Mouse (Mus musculus): ENCODE measurements around the gene Rpl36a. TPM values are rescaled to one million over a fixed set of nuclear protein-coding genes. Genes with fewer than 3 reads are reported as not detected.

Rpl36a gene
- polyA plus RNA-seq (2015; fragmentation: Illumina TruSeq; extraction: RNeasy Lipid Tissue Mini Kit (QIAGEN cat#74804); ENCODE audit: low read depth, low replicate concordance): 648 TPM

DNA sequence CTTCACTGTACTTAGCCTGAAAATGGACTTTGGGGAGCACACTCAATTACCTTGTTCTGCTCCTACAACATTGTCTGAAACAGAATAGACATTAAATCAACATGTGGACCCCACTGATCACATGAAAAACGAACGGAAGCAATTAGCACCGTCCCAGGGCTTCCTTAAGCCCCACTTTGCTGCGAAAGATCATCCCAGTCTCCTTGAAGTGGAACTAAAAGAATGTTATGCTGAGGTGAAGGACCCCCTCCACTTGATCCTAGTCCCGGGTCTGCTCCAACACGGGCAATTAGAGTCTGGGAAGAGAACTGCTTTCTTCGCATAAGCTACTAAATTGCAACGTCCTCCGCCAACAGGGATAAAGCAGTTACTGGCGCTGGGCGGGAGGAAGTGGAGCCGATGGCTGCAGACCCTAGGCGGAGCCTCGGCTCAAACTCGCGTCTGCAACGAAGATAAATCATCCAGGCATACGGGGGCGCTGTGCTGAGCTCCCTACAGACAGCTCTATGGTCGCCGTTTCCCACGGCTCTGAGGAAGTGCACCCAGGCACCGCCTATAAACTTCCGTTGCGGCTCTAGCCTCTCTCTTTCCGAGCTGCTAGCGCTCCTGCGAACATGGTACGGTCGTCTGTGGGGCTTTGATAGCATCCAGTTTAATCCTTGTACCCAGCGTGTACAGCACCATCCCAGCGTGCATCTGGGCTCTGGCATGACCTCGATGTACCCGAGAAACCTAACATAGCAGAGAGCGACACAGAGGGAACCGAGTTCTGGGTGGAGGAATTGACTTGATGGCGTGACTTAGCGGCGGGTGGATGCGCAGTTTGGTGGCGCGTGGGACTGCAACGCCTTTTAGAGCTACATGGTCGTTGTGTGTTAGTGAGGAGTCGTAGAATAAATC, at the start of gene Rpl36a:
TSS of gene Rpl36a (plus strand) at position 552 of the 900 bp plus-strand sequence.

DNA sequence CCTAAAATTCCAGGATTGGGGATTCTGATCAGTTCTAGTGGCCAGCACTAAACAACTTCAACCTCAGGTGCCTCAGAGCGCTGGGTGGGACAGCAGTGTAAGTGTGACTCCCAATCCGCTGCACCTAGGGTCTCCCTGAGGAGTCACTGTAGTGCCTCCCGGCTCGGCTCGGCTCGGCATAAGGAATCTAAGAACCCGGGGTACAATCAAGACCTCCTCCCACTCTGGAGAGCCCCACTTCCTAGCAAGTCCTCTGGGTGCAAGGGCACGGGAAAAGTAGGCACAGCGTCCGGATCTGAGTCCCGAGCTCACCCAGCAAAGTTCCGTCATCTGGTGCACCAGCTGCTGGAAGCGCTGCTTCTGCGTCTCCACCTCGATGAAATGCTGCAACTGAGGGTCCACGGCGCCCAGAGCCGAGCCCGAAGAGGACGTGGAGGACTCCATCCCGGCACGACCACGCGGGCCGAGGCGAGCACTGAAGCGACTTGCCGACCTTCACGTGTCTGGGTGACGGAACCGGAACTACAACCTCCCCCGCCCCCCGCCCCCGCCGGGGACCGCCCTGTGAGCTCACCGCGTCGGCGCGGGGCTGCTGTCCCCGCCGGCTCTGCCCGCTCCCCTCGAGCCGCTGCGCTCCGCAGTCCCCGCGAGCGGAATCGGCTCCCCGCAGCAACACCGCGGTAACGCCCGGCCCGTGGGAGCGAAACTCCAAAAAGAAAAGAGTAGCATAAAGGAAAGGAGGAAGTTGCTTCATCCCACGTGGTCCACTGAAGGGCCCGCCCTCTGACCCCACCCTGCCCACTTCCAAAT, 44.1 kb upstream of the Rpl36a start, which contains the start of gene Timm8a1:
TSS of gene Timm8a1 (minus strand) at position 721 of the 810 bp plus-strand sequence.

DNA sequence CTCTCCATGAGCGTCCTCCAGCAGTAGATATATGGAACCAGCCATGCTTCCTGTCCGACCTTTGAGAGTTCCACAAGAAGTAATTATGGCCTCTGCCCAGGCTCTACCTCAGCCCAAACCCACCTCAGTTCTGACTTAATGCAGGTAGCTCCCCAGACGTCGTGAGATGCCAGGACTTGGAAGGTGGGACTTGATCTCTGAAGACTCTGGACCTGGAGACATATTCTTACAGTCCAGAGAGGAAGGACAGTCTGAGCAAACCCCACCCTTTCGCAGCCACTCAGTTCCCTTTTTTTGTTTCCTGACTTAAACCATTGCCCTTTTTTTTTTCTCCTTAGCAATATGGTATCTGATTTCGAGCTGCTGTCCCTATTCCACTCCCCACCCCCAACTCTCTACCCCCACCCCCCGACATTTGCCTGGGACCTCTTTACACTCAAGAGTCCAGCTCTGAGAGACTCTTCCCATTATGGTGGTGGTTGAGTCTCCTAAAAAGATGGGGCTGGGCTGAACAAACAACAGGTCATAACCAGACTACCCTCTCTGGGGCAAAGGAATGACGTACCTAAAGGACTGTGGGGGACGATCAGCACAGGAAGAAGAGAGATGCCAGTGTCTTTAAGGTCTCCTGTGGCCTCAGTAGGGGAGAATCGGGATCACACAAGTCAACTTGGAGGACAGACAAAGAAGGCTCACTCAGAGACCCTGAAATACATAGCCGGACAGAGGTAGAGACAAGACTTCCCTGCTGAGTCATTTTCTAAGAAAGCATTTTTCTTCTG, 2.4 kb upstream of the Rpl36a start, which contains the start of gene Btk:
TSS of gene Btk (minus strand) at position 683 of the 782 bp plus-strand sequence.

DNA sequence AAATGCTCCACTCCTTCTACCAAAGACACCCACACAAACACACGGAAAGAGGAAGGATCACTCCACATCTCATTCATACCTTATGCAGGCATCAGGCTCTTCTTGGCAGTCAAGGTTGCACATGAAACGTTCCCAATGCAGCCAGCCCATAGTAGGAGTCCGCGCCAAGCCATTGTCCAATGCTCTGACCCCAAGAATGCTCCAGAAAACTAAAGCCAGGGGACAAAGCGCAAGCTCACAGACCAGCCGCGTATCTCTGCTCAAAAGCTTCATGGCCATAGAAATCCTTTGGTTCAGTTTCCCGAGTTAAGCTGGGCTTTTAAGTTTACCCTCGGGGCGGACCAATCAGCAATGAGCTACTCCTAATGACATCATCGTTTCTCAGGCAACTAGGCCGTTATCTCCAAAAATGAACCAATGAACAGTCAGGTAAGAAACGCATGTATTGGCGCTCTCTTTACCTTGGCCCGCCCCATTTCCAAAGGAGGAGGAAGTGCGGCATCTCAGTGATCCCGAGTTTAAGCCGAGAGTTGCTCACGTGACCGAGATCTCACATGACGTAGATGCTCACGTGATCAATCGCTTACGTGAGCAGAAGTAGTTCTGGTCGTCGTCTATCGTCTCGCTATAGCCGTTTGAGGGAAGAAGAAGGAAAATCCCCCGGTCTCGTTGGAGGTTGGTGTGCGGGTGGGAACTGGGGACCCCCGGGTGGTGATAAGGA, 15.4 kb downstream of the Rpl36a start, which contains the start of the genes Gla and Hnrnph2:
TSS of gene Gla (minus strand) at position 467 of the 721 bp plus-strand sequence.
TSS of gene Hnrnph2 (plus strand) at position 521 of the 721 bp plus-strand sequence.

Other genes with a start within 250 kb of the Rpl36a start
- gene Drp2, start 181.1 kb upstream of the Rpl36a start, polyA plus RNA-seq (2015; fragmentation: Illumina TruSeq; extraction: RNeasy Lipid Tissue Mini Kit (QIAGEN cat#74804); ENCODE audit: low read depth, low replicate concordance): 31.7 TPM
- gene Taf7l, start 109.2 kb upstream of the Rpl36a start, polyA plus RNA-seq (2015; fragmentation: Illumina TruSeq; extraction: RNeasy Lipid Tissue Mini Kit (QIAGEN cat#74804); ENCODE audit: low read depth, low replicate concordance): not detected
- 29.6 TPM for gene Timm8a1, start 43.8 kb upstream of the Rpl36a start, polyA plus RNA-seq (2015; fragmentation: Illumina TruSeq; extraction: RNeasy Lipid Tissue Mini Kit (QIAGEN cat#74804); ENCODE audit: low read depth, low replicate concordance)
- 0.97 TPM for gene Btk, start 2.1 kb upstream of the Rpl36a start, polyA plus RNA-seq (2015; fragmentation: Illumina TruSeq; extraction: RNeasy Lipid Tissue Mini Kit (QIAGEN cat#74804); ENCODE audit: low read depth, low replicate concordance)
- 14.0 TPM for gene Gla, start 15.5 kb downstream of the Rpl36a start, polyA plus RNA-seq (2015; fragmentation: Illumina TruSeq; extraction: RNeasy Lipid Tissue Mini Kit (QIAGEN cat#74804); ENCODE audit: low read depth, low replicate concordance)
- gene Hnrnph2, start 15.5 kb downstream of the Rpl36a start, polyA plus RNA-seq (2015; fragmentation: Illumina TruSeq; extraction: RNeasy Lipid Tissue Mini Kit (QIAGEN cat#74804); ENCODE audit: low read depth, low replicate concordance): 132 TPM
- gene Armcx4, start 100.9 kb downstream of the Rpl36a start, polyA plus RNA-seq (2015; fragmentation: Illumina TruSeq; extraction: RNeasy Lipid Tissue Mini Kit (QIAGEN cat#74804); ENCODE audit: low read depth, low replicate concordance): 17.8 TPM
- gene Armcx1, start 132.3 kb downstream of the Rpl36a start, polyA plus RNA-seq (2015; fragmentation: Illumina TruSeq; extraction: RNeasy Lipid Tissue Mini Kit (QIAGEN cat#74804); ENCODE audit: low read depth, low replicate concordance): 77.3 TPM
- 11.0 TPM for gene Armcx6, start 165.8 kb downstream of the Rpl36a start, polyA plus RNA-seq (2015; fragmentation: Illumina TruSeq; extraction: RNeasy Lipid Tissue Mini Kit (QIAGEN cat#74804); ENCODE audit: low read depth, low replicate concordance)
- gene Armcx3, start 170.9 kb downstream of the Rpl36a start, polyA plus RNA-seq (2015; fragmentation: Illumina TruSeq; extraction: RNeasy Lipid Tissue Mini Kit (QIAGEN cat#74804); ENCODE audit: low read depth, low replicate concordance): 84.8 TPM
- gene Armcx2, start 223.6 kb downstream of the Rpl36a start, polyA plus RNA-seq (2015; fragmentation: Illumina TruSeq; extraction: RNeasy Lipid Tissue Mini Kit (QIAGEN cat#74804); ENCODE audit: low read depth, low replicate concordance): 84.0 TPM